Comparison of ENCODE assay signal across 10 mouse cellular contexts in the genomic region with DNA sequence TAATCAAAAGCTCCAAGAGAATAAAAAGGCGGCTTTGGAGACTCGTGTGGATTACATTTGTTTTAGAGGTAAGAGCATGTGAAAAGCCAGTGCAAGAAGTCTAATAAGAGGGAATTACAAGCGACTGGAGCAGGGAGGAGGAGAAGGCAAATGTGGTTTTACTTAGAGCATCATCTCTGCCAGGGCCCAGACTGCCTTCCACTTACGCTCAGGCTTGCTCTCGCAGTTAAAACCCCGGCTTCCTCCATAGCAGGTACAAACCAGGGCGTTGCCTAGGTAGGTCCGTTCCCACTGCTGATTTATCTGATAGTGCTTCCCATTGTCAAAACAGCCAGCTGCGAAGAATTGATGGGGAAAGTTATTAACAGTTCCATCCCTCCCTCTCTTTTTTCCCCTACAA. TPM values are rescaled to one million over a fixed set of nuclear protein-coding genes. Genes with fewer than 3 reads are reported as not detected.
DNase-seq lines count a peak whose midpoint lies in the region; ATAC-seq and TF ChIP-seq lines count a peak whose summit lies in the region.
"Had no signal": no experiment of that assay in that cellular context is flagged by ENCODE, and none has a peak within 500 bp of the region (broad histone marks: within the 10 kb centered on the region; RNA-seq: fewer than 3 reads in every experiment).

No protein-coding gene starts in this region.

- peak overlapping the region; percentile 89 for H3K4me2 ChIP-seq in lung, embryonic 14.5 days
- peak overlapping the region; percentile 78 for H3K4me2 ChIP-seq in embryonic facial prominence, embryonic 14.5 days (ENCODE audit: low read depth, low read length)
- peak overlapping the region; percentile 94 for H3K4me2 ChIP-seq in intestine, embryonic 16.5 days (ENCODE audit: low read depth, low read length)
- peak overlapping the region; percentile 98 for H3K4me2 ChIP-seq in neural tube, embryonic 15.5 days

- H3K9ac ChIP-seq in lung, embryonic 14.5 days: peak overlapping the region; percentile 84
- peak overlapping the region; percentile 91 for H3K9ac ChIP-seq in embryonic facial prominence, embryonic 14.5 days (ENCODE audit: low read depth, low read length)
- peak overlapping the region; percentile 23; the same call in 1 of the 2 replicates for H3K9ac ChIP-seq in intestine, embryonic 16.5 days (ENCODE audit: low read depth, low read length)
- no peak overlapping the region for H3K9ac ChIP-seq in neural tube, embryonic 15.5 days (replicated peaks)

- no peak overlapping the region; the same call in 1 of the 2 replicates for H3K27ac ChIP-seq in lung, embryonic 14.5 days (ENCODE audit: low read depth)
- peak overlapping the region; percentile 46; the same call in 1 of the 2 replicates for H3K27ac ChIP-seq in embryonic facial prominence, embryonic 14.5 days (replicated peaks; ENCODE audit: low read depth, low read length)
- H3K27ac ChIP-seq in intestine, embryonic 16.5 days (ENCODE audit: low read length): no peak overlapping the region
- H3K27ac ChIP-seq in neural tube, embryonic 15.5 days (replicated peaks): no peak overlapping the region

- DNase-seq in lung, embryonic 14.5 days: peak; percentile 19
- no peak for DNase-seq in lung, adult 18-20 months
- peak; percentile 73 for DNase-seq in embryonic facial prominence, embryonic 14.5 days (ENCODE audit: low spot score)
- no peak for DNase-seq in cerebellum, postnatal 25 days
- DNase-seq in gastrocnemius, adult 8-10 months (ENCODE audit: low spot score in 2 of 2): no peak
- no peak for DNase-seq in natural killer cell, adult 2 months (ENCODE audit: low spot score in 2 of 2)
- DNase-seq: left cerebral cortex, postnatal 4 days; right cerebral cortex, postnatal 25 days had no signal

- H3K4me1 ChIP-seq in lung, embryonic 14.5 days (ENCODE audit: insufficient read depth): peaks cover 4% of the 10 kb centered on the region; the same call in 1 of the 2 replicates
- H3K4me1 ChIP-seq in embryonic facial prominence, embryonic 14.5 days (ENCODE audit: control insufficient read depth, insufficient read depth, low read length): peaks cover 21% of the 10 kb centered on the region; the same call in 1 of the 2 replicates
- H3K4me1 ChIP-seq in intestine, embryonic 16.5 days (ENCODE audit: control insufficient read depth, insufficient read depth, low read length): peaks cover 12% of the 10 kb centered on the region
- peaks cover 20% of the 10 kb centered on the region for H3K4me1 ChIP-seq in neural tube, embryonic 15.5 days

- 30% methylated on average over 9 of the region's 9 CpGs for WGBS in lung, embryonic 14.5 days
- 19% methylated on average over 9 of the region's 9 CpGs for WGBS in embryonic facial prominence, embryonic 14.5 days
- WGBS in intestine, embryonic 16.5 days: 24% methylated on average over 9 of the region's 9 CpGs
- WGBS in neural tube, embryonic 15.5 days: 30% methylated on average over 9 of the region's 9 CpGs

- peaks cover 41% of the 10 kb centered on the region for H3K36me3 ChIP-seq in lung, embryonic 14.5 days (ENCODE audit: insufficient read depth)
- H3K36me3 ChIP-seq in embryonic facial prominence, embryonic 14.5 days (ENCODE audit: control insufficient read depth, insufficient read depth, low read length): peaks cover 41% of the 10 kb centered on the region
- H3K36me3 ChIP-seq in intestine, embryonic 16.5 days (ENCODE audit: control insufficient read depth, insufficient read depth, low read length): no peaks in the 10 kb centered on the region
- H3K36me3 ChIP-seq in neural tube, embryonic 15.5 days: no peaks in the 10 kb centered on the region

- peak overlapping the region; percentile 66 for H3K4me3 ChIP-seq in lung, embryonic 14.5 days (ENCODE audit: low read depth, low read length)
- peak overlapping the region; percentile 85 for H3K4me3 ChIP-seq in embryonic facial prominence, embryonic 14.5 days (ENCODE audit: low read depth, low read length)
- H3K4me3 ChIP-seq in intestine, embryonic 16.5 days (ENCODE audit: low read length): peak overlapping the region; percentile 37
- H3K4me3 ChIP-seq in neural tube, embryonic 15.5 days (replicated peaks): peak overlapping the region; percentile 15; the same call in 1 of the 2 replicates

- H3K27me3 ChIP-seq in lung, embryonic 14.5 days (ENCODE audit: insufficient read depth, low read length): no peaks in the 10 kb centered on the region
- no peaks in the 10 kb centered on the region for H3K27me3 ChIP-seq in embryonic facial prominence, embryonic 14.5 days (replicated peaks; ENCODE audit: control insufficient read depth, insufficient read depth, low read length)
- H3K27me3 ChIP-seq in intestine, embryonic 16.5 days (replicated peaks; ENCODE audit: control insufficient read depth, insufficient read depth, low read length): no peaks in the 10 kb centered on the region
- 0 out of 2 replicates have a peak, but pooled peaks cover 5% of the 10 kb centered on the region for H3K27me3 ChIP-seq in neural tube, embryonic 15.5 days (replicated peaks)

- TF ChIP-seq CTCF in lung, embryonic 14.5 days (IDR thresholded peaks at IDR 0.05; ENCODE audit: low read depth): no peak

- no peaks in the 10 kb centered on the region for H3K9me3 ChIP-seq in lung, embryonic 14.5 days (ENCODE audit: low read depth, low read length)
- no peaks in the 10 kb centered on the region for H3K9me3 ChIP-seq in embryonic facial prominence, embryonic 14.5 days (ENCODE audit: control insufficient read depth, low read length)
- no peaks in the 10 kb centered on the region for H3K9me3 ChIP-seq in intestine, embryonic 16.5 days (ENCODE audit: control insufficient read depth, low read length)
- no peaks in the 10 kb centered on the region for H3K9me3 ChIP-seq in neural tube, embryonic 15.5 days (replicated peaks)

- ATAC-seq in lung, embryonic 14.5 days (ENCODE audit: insufficient read depth): no peak
- no peak for ATAC-seq in embryonic facial prominence, embryonic 14.5 days (ENCODE audit: low read depth)
- ATAC-seq in intestine, embryonic 16.5 days: no peak
- ATAC-seq in neural tube, embryonic 15.5 days (ENCODE audit: low FRiP score): no peak

RNA-seq across cellular contexts. Expression of a gene that starts 1.7 kb away (rescaled TPM):
- polyA plus RNA-seq in lung, embryonic 14.5 days (2014; fragmentation: Nextera tagmentation; extraction: Ambion mirVana): 156 and 160 TPM in 2 replicates
- 277 and 304 TPM in 2 replicates for polyA plus RNA-seq in embryonic facial prominence, embryonic 14.5 days (2014; fragmentation: Nextera tagmentation; extraction: Ambion mirVana)
- polyA plus RNA-seq in intestine, embryonic 16.5 days (2015; fragmentation: Nextera tagmentation; extraction: Ambion mirVana): 63.2 and 64.2 TPM in 2 replicates
- 27.1 and 51.2 TPM in 2 replicates for polyA plus RNA-seq in neural tube, embryonic 15.5 days (2015; fragmentation: Nextera tagmentation; extraction: Ambion mirVana)
- 10 to 100 TPM; 18.4 to 36.6 (median 23.6) TPM for total RNA-seq in gastrocnemius, adult 8-10 months (2022)

Comparison
In these comparisons a context has a peak if more than half of its experiments do, and no peak if none do; other contexts are left out.
1. DNase-seq: peak in lung, embryonic 14.5 days (single experiment) and embryonic facial prominence, embryonic 14.5 days (single experiment); none in lung, adult 18-20 months (0 of 2), cerebellum, postnatal 25 days (0 of 2), gastrocnemius, adult 8-10 months (0 of 2) and natural killer cell, adult 2 months (0 of 2).
2. H3K4me3 ChIP-seq: peak in every context shown above with its lines; median percentile 85 in embryonic facial prominence, embryonic 14.5 days; 66 in lung, embryonic 14.5 days; 37 in intestine, embryonic 16.5 days; 15 in neural tube, embryonic 15.5 days.
3. Peak in every context shown above with its lines, with median percentiles within 50 percentile points of each other: H3K4me2 ChIP-seq.